Mouse (Mus musculus): ENCODE measurements around the gene Akap5.

Gene Akap5

GRCm38 (mm10) chr12:76368201-76368789, 43.6 kb downstream of the Akap5 start:
- in situ Hi-C loops (cut with MboI, MseI) = no loop called here

DNA sequence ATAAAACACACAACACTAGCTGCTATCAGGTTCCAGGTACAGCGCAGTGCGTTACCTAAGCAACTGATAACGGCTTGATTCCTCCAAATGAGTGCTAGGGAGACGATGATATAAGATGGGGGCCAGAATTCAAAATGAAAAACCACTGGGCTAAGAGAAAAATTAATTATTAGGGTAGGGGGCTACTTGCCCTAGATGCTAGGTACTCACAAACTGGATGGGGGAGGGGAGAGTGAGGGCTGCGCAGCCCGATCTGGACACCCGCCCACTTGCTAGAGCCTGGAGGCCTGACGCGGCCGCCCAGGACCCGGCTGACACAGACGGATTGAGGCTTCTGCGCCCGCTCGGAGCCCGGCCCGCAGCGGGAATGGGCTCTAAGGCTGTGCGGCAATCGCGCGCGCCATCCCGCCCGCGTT, 44.1 kb downstream of the Akap5 start:
- in situ Hi-C loops (cut with MboI, MseI) = no loop called here

GRCm38 (mm10) chr12:76369206-76369977, 44.7 kb downstream of the Akap5 start, which contains the start of gene Zbtb25:
Gene Zbtb25, minus strand, starts transcription at chr12:76369602.
- in situ Hi-C loops (cut with MboI, MseI) = no loop called here

DNA sequence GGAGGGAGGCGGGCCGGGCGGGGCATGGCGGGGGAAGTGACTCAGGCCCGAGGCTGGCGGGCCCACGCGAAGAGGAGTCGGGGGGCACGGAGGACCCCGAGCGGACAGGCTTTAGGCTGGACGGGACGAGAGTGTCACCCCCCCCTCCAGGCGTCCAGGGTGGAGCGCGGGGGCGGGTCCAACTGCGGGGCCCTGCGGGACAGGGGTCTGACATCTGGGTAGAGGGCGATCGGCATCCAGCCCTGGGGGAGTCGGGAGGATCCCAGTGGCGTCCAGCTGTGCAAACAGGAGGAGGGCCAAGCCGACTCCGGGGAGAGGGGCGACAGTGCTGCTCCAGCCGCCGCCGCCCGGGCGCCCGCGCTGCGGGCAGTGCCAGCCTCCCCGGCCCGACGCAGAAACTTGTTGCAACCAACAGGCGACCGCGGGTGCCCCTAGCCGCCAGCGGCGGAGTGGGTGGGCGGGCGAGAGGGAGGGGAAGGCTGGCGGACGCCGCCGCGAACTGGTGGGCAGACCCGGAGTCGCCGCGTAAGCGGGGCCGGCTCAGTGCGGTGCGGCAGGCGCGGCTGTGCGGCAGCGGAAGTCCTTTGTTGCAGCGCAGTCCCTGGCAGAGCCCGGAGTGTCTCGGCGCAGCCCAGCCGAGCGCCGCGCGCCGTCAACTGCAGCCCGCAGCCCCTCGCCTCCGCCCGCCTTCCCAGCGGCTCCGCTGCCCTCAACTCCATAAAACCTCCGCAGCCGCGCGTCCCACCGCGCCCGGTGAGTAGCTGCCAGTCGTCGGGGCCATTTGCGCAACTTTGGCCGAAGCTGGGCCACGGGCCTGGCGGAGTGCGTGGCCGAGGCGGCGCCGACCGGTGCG, 45.5 kb downstream of the Akap5 start, which contains the start of gene Zbtb1:
Zbtb1 (plus strand) TSS at position 289 of the 853 bp plus-strand sequence.
- in situ Hi-C loops (cut with MboI, MseI) = no loop called here

- in situ Hi-C loops (cut with MboI, MseI) = no loop called here
Measured at GRCm38 (mm10) chr12:76370831-76371571, 46.3 kb downstream of the Akap5 start.

DNA sequence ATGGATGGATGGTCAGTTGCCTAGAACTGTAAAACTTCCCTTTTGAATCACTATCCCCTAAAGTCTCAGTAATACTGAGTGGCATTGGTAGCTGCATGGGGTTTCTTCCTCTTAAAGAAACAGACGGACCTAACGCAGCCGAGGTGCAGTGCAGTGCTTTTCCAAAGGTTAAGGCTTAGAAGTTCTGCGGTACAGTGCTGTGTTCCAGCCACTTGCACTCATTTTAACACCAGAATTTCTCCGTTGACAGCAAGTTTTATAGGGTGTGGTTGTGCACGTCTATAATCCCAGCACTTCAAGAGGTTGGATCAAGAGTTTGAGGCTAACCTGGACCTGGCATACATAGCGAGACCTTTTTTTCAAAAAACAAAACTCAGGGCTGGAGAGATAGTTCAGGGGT, 47.4 kb downstream of the Akap5 start:
- in situ Hi-C loops (cut with MboI, MseI) = no loop called here

DNA sequence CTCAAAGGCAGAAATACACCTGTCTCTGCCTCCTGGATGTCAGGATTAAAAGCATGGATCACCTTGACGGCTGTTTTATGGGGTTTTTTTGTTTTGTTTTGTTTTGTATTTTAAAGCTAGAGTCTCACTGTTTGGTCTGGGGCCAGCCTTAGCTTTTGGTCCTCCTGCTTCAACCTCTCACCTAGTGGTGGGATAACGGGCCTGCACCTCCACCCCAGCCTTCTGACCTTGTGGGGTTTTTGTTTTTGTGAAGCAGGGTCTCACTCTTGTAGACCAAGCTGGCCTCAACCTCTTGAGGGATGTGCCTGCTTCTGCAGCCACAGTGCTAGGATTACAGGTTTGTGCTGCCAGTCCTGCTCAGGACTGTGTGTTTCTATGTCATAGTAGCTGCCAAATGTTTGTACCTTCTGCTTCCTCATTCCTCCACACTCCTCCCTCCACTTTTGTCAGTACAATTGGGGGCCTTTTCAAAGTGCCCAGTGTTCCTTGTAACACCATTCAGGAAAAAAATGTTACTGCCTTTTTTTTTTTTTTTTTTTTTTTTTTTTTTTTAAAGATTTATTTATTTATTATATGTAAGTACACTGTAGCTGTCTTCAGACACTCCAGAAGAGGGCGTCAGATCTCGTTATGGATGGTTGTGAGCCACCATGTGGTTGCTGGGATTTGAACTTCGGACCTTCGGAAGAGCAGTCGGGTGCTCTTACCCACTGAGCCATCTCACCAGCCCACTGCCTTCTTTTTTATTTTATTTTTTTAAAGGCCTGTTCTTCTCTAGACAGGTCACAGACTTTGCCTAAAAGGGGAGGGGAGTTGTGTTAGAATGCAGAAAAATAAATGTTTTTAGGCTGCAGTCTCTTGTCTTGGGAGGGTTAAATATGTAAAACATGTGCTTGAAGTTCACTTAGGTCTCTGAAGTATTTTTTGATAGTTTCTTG, 48.5 kb downstream of the Akap5 start:
- in situ Hi-C loops (cut with MboI, MseI) = no loop called here

- in situ Hi-C loops (cut with MboI, MseI) = no loop called here
Measured at GRCm38 (mm10) chr12:76373991-76374390, 49.3 kb downstream of the Akap5 start.

GRCm38 (mm10) chr12:76374911-76375310, 50.2 kb downstream of the Akap5 start:
- in situ Hi-C loops (cut with MboI, MseI) = no loop called here

DNA sequence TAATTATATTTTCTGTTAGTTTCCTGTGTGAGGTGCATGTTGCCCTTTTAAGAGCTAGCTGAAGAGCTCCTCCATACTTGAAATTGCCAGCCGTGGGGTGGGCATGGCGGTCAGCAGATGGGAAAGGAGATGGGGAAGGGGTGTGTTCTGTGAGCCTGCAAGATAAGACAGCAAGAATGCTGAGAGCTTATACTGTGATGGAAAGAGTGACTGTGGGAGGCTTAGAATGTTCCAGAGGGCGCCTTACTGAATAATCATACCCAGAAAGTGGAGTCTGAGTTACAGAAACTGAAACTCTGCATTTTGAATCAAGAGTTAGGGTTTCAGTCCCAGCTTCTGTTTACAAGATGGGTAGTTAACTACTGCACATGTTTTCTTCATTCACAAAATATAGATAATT, 50.8 kb downstream of the Akap5 start:
- in situ Hi-C loops (cut with MboI, MseI) = no loop called here

- in situ Hi-C loops (cut with MboI, MseI) = no loop called here
Measured at GRCm38 (mm10) chr12:76376649-76377048, 52.0 kb downstream of the Akap5 start.

DNA sequence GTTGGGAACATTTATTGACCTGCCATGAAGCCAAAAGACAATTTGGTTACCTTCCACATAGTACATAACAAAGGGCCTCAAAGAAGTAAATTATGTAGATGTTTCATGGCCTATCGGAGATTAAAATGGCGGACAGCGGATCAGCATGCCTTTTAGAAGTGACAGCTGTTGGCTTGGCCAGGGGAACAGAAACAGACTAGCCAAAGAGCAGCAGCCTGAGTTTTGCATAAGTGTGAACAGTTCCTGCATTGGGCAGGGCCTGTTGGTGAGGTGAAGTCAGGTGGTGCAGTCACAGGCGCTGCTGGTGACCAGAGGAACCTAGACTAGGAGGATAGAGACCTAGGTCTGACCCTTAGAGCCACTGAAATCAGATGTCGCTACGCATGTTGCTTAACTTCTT, 52.4 kb downstream of the Akap5 start:
- in situ Hi-C loops (cut with MboI, MseI) = no loop called here

DNA sequence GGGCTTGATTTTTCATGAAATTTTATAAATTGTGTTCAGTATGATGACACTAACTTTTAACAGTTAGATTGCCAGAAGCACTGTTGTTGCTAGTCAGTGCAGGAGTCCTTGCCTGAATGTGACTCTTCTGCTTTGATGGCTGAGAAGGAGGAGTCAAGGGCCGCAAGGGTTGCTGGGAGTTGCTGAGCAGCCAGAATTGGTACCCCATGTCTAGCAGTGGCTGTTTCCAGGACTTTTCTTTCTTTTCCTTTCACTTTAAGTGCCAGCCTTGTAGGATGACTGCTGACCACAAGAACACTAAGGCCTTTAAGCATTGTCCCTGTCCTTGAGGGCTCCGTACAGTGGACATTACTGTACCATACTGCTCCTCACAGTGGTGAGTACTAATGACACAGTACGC, 53.0 kb downstream of the Akap5 start:
- in situ Hi-C loops (cut with MboI, MseI) = no loop called here

- in situ Hi-C loops (cut with MboI, MseI) = no loop called here
Measured at GRCm38 (mm10) chr12:76378556-76378955, 53.9 kb downstream of the Akap5 start.

DNA sequence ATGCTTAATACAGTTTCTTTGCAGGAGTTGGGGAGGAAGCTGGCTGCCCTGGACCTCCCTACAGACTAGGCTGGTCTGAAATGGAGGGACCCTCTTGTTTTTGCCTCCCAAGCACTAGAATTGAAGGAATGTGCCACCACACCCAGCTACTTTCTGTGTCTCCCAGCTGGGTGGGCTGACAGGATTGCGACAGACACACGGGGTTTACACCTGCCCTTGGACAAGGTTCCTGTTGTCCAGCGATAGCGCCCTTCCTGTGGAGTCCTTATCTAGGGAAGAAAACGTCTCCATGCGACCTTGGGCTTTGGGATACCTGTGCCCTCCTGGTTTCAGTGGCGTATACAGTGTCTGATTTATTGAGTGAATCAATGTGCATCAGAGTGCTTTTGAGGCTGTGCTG, 55.5 kb downstream of the Akap5 start:
- in situ Hi-C loops (cut with MboI, MseI) = no loop called here

Data from T-helper 1 cell (primary cell).